Comparison of ENCODE assay signal across 22 mouse cellular contexts in the genomic region with DNA sequence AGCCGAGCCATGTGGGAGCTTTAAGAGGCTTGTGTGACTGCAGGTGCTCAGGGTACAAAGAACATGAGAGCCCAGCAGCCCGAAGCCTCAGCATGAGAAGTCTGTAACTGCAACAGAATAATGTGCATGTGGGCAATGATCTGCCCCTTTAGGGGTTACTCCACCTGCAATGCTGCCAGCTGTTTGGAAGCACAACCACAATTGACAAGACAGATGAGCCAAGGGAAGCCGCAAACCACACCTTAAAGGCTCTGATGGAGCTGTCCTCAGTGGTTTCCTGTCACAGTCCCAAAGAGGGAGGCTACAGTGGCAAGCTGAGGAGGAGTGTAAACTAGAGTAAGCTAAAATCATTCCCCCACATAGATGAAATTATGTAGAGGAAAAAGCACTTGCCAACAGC. TPM values are rescaled to one million over a fixed set of nuclear protein-coding genes. Genes with fewer than 3 reads are reported as not detected.
DNase-seq lines count a peak whose midpoint lies in the region; ATAC-seq lines count a peak whose summit lies in the region.
"Had no signal": no experiment of that assay in that cellular context is flagged by ENCODE, and none has a peak within 500 bp of the region (broad histone marks: within the 10 kb centered on the region; RNA-seq: fewer than 3 reads in every experiment).

No protein-coding gene starts in this region.

- no peak overlapping the region for H3K27ac ChIP-seq in heart, embryonic 16.5 days (ENCODE audit: low read length)
- H3K27ac ChIP-seq: embryonic facial prominence, embryonic 10.5 days; forebrain, embryonic 15.5 days; heart, adult 2 months; hindbrain, embryonic 15.5 days; left cerebral cortex, adult 2 months; liver, embryonic 13.5 days; neural tube, embryonic 12.5 days; stomach, postnatal 0 days had no signal

- no peak for DNase-seq in heart, adult 9 months (ENCODE audit: low spot score in 2 of 2)
- peak; percentile 76 for DNase-seq in naive thymus-derived CD4-positive, alpha-beta T cell, adult 2 months (ENCODE audit: low read depth)
- peak; percentile 71 for DNase-seq in thymus, postnatal 4 days
- DNase-seq in left cerebral cortex, postnatal 36 days (ENCODE audit: low spot score in 2 of 2), result no peak
- DNase-seq in right cerebral cortex, postnatal 4 days, result no peak
- DNase-seq: cerebellum, postnatal 36 days; heart, adult 2 months; kidney, adult 8-10 months; kidney, postnatal 25 days; liver, embryonic 13.5 days; right cerebral cortex, postnatal 14 days had no signal

- ATAC-seq in heart, embryonic 16.5 days (replicated peaks; ENCODE audit: extremely low read depth, insufficient read depth, low FRiP score), result peak; percentile 62; the same call in 1 of the 2 replicates
- peak; percentile 68 for ATAC-seq in activated CD4-positive, CD25-positive, alpha-beta regulatory T cell, adult 4 months
- ATAC-seq: forebrain, embryonic 15.5 days had no signal

- no peaks in the 10 kb centered on the region for H3K9me3 ChIP-seq in heart, embryonic 16.5 days (replicated peaks; ENCODE audit: control insufficient read depth, low read length)
- H3K9me3 ChIP-seq: embryonic facial prominence, embryonic 10.5 days; forebrain, embryonic 15.5 days; hindbrain, embryonic 15.5 days; liver, embryonic 13.5 days; neural tube, embryonic 12.5 days had no signal

- H3K36me3 ChIP-seq in heart, embryonic 16.5 days (ENCODE audit: control insufficient read depth, insufficient read depth), result no peaks in the 10 kb centered on the region
- H3K36me3 ChIP-seq: embryonic facial prominence, embryonic 10.5 days; forebrain, embryonic 15.5 days; hindbrain, embryonic 15.5 days; liver, embryonic 13.5 days; neural tube, embryonic 12.5 days had no signal

- no peak overlapping the region for H3K4me2 ChIP-seq in heart, embryonic 16.5 days (ENCODE audit: low read depth, low read length)
- H3K4me2 ChIP-seq: forebrain, embryonic 15.5 days; hindbrain, embryonic 15.5 days; liver, embryonic 13.5 days; neural tube, embryonic 12.5 days had no signal

- intact Hi-C loops in left cerebral cortex, postnatal 36 days (cut with DNase I), result no loop called here

- no peaks in the 10 kb centered on the region for H3K4me1 ChIP-seq in heart, embryonic 16.5 days (ENCODE audit: control insufficient read depth, insufficient read depth, low read length)
- H3K4me1 ChIP-seq: embryonic facial prominence, embryonic 10.5 days; forebrain, embryonic 15.5 days; hindbrain, embryonic 15.5 days; neural tube, embryonic 12.5 days had no signal

- H3K4me3 ChIP-seq in heart, embryonic 16.5 days (ENCODE audit: low read length), result no peak overlapping the region
- H3K4me3 ChIP-seq: embryonic facial prominence, embryonic 10.5 days; erythroblast, embryonic 14.5 days; forebrain, embryonic 15.5 days; heart, adult 2 months; hindbrain, embryonic 15.5 days; left cerebral cortex, adult 2 months; liver, embryonic 13.5 days; neural tube, embryonic 12.5 days had no signal

- H3K9ac ChIP-seq in heart, embryonic 16.5 days (ENCODE audit: low read length), result no peak overlapping the region
- H3K9ac ChIP-seq: forebrain, embryonic 15.5 days; hindbrain, embryonic 15.5 days; liver, embryonic 13.5 days; neural tube, embryonic 12.5 days had no signal

- H3K27me3 ChIP-seq in heart, embryonic 16.5 days (ENCODE audit: control insufficient read depth, insufficient read depth, low read length), result no peaks in the 10 kb centered on the region
- H3K27me3 ChIP-seq: forebrain, embryonic 15.5 days; hindbrain, embryonic 15.5 days; liver, embryonic 13.5 days; neural tube, embryonic 12.5 days had no signal

- 80% methylated on average over 3 of the region's 3 CpGs for WGBS in heart, embryonic 16.5 days

RNA-seq across cellular contexts. Expression of gene Msh4, which starts 10.5 kb away (rescaled TPM):
- 0.12 TPM in 2 replicates for polyA plus RNA-seq in heart, embryonic 16.5 days (2015; fragmentation: Nextera tagmentation; extraction: Ambion mirVana)
- polyA plus RNA-seq in activated CD4-positive, CD25-positive, alpha-beta regulatory T cell, adult 4 months (2017; shearing (Covaris generic)), result under 1 TPM in 1 of 2 experiments, not detected in 1; 0.16 TPM
- under 1 TPM; 0.12 to 0.48 TPM for total RNA-seq in left cerebral cortex, postnatal 36 days (2021)
- total RNA-seq: adrenal gland, adult 18-20 months had no signal
- polyA plus RNA-seq: erythroblast, embryonic 14.5 days had no signal

RNA-seq across cellular contexts. Expression of gene Rabggtb, which starts 17.4 kb away (rescaled TPM):
- 56.9 and 64.3 TPM in 2 replicates for polyA plus RNA-seq in heart, embryonic 16.5 days (2015; fragmentation: Nextera tagmentation; extraction: Ambion mirVana)
- 10 to 100 TPM; 37.5 to 45.8 TPM for polyA plus RNA-seq in activated CD4-positive, CD25-positive, alpha-beta regulatory T cell, adult 4 months (2017; shearing (Covaris generic))
- total RNA-seq in left cerebral cortex, postnatal 36 days (2021), result 10 to 100 TPM; 59.9 to 61.2 TPM

RNA-seq across cellular contexts. Expression of gene Acadm, which starts 49.0 kb away (rescaled TPM):
- polyA plus RNA-seq in heart, embryonic 16.5 days (2015; fragmentation: Nextera tagmentation; extraction: Ambion mirVana), result 335 and 384 TPM in 2 replicates
- 10 to 100 TPM; 32.9 to 36.5 TPM for polyA plus RNA-seq in activated CD4-positive, CD25-positive, alpha-beta regulatory T cell, adult 4 months (2017; shearing (Covaris generic))
- 10 to 100 TPM; 36.4 to 41.6 TPM for total RNA-seq in left cerebral cortex, postnatal 36 days (2021)

RNA-seq across cellular contexts. Expression of gene Asb17, which starts 51.4 kb away (rescaled TPM):
- polyA plus RNA-seq in heart, embryonic 16.5 days (2015; fragmentation: Nextera tagmentation; extraction: Ambion mirVana), result 0.14 and 0.15 TPM in 2 replicates
- polyA plus RNA-seq in activated CD4-positive, CD25-positive, alpha-beta regulatory T cell, adult 4 months (2017; shearing (Covaris generic)), result under 1 TPM in 1 of 2 experiments, not detected in 1; 0.24 TPM
- total RNA-seq in left cerebral cortex, postnatal 36 days (2021), result not detected
- total RNA-seq: adrenal gland, adult 18-20 months; ES-E14; heart, adult 2 months; left cerebral cortex, adult 2 months had no signal
- polyA plus RNA-seq: erythroblast, embryonic 14.5 days; heart, adult 2 months had no signal

Comparison
In these comparisons a context has a peak if more than half of its experiments do, and no peak if none do; other contexts are left out.
1. DNase-seq: peak in naive thymus-derived CD4-positive, alpha-beta T cell, adult 2 months (single experiment) and thymus, postnatal 4 days (single experiment); none in heart, adult 9 months (0 of 2), left cerebral cortex, postnatal 36 days (0 of 2) and right cerebral cortex, postnatal 4 days (single experiment).